Mouse (Mus musculus) lung, postnatal 0 days (tissue): ENCODE data around the gene Zfp382.
A peak's percentile ranks its signal among the peaks of the same experiment; 100 is the strongest.

Experiments used
- CTCF ChIP-seq: IDR thresholded peaks from 2 replicates; pipeline ENCODE4 v1.5.1; 2016; ENCODE audit warnings: antibody characterized with exemption, mild to moderate bottlenecking
- EP300 ChIP-seq: IDR thresholded peaks from 2 replicates; pipeline ENCODE4 v1.6.1; 2016; ENCODE audit warnings: antibody characterized with exemption, mild to moderate bottlenecking, control low read depth

- peak; percentile 74 for TF ChIP-seq CTCF
- TF ChIP-seq EP300: no peak
Observed at GRCm38 (mm10) chr7:30090970-30091585, 30.7 kb upstream of the Zfp382 start.
